Mouse (Mus musculus) heart, postnatal 0 days (tissue): ENCODE measurements around the gene Acacb.

ENCODE experiments used
- CTCF ChIP-seq: IDR thresholded peaks from 2 replicates; pipeline ENCODE4 v1.5.1; 2016; ENCODE audit warnings: antibody characterized with exemption, control low read depth, low read depth
- EP300 ChIP-seq: IDR thresholded peaks from 2 replicates; pipeline ENCODE4 v1.6.1; 2016; ENCODE audit warnings: antibody characterized with exemption, low read depth

- TF ChIP-seq CTCF (no peak), EP300 (no peak)
These were observed 39.9 kb upstream of the Acacb start for GRCm38 (mm10) chr5:114106391-114106935.
